Mouse (Mus musculus): ENCODE results near the gene Tgm7. TPM values are rescaled to one million over a fixed set of nuclear protein-coding genes. Genes with fewer than 3 reads are reported as not detected.

Gene Tgm7
- polyA plus RNA-seq, 1 experiment = 0.47 TPM

DNA sequence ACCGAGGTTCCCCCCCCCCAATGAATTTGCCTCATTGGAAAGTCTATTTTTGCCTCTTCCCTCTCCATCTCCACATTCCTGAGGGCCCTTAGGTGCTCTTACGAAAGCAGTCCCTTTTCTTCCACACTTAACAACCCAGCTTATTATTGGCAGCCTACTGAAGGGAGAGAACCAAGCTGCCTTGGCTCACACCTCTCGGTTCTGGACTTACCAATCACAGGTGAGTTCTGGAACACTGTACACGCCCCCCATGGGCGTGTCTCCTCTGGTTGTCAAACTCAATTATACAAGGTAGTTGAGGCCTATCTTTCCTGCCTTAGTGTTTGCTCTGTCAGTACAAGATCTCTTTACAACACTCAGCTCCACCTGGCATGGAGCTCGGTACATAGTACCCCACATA lies 37.7 kb downstream of the Tgm7 start:
- DNase-seq (ENCODE audit: low spot score) = no peak

DNA sequence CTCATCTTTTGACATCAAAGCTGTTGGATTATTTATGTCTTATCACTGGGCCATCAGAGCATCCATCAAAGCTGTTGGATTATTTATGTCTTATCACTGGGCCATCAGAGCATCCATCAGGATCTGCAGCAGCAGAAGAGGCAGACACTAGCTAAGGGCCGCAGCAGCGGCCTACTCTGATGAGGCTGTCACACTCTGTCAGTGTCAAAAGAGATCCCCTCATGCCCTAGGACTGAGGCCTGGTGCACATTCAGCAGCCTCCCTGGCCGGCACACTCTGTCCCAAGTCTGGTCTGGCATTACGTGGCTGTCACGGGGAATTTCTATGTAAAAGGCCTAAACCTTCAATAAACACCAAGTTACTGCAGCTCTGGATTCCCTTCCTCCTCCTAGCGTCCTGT lies 40.1 kb downstream of the Tgm7 start:
- no peak for DNase-seq (ENCODE audit: low spot score)

DNA sequence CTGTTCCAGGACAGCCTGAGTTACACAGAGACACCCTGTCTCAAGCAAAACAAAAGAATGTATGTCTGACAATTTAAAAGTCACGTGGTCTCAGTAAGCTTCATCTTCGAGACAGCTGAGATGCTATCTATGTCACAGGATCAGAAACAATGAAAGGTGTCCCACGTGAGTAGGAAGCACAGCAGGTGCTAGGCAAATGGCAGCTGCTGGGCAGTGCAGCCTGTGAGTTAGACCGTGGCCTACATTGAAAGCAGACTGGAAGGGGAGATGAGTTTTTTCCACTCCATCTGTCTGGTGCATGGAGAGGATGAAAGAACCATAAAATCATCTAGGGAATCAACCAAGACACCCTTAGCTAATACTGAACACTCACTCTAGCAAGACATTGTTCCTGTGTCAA lies 42.5 kb downstream of the Tgm7 start:
- DNase-seq (ENCODE audit: low spot score) = no peak

DNA sequence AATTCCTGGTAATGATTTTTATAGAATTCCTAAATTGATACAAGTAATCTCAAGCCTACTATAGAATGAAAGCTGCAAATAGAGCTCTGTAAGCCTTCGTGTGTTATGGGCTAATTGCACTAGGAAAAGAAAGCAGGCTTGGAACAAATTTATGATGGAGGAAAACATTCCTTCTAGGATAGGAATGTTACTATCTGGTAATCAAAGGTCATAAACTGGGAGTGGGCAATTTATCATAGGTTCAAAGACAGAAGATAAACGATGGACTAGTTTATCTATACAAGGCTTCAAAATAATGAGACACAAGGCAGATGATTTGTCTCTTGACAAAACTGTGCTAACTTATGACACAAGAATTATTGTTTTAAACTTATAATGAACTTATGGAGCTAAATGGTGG lies 48.3 kb downstream of the Tgm7 start:
- no peak for DNase-seq (ENCODE audit: low spot score)

DNA sequence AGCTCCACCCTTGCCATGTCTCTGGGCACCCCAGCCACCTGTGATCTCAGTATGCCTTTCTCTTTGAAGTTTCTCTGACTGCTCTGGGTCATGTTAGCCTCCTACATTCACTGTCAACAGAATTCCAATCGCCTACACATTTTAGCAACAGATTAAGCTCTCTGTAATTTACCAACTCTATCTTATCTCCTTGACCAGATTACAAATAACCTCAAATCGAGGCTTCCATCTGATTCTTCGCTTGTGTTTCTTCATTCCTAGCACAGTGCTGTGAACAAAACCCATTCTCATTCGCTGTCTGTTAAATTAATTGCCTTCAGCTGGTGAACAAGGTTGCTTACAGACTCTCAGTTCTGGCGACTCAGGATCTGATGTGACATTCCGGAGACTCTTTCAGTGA lies 51.6 kb downstream of the Tgm7 start:
- no peak for DNase-seq (ENCODE audit: low spot score)

DNA sequence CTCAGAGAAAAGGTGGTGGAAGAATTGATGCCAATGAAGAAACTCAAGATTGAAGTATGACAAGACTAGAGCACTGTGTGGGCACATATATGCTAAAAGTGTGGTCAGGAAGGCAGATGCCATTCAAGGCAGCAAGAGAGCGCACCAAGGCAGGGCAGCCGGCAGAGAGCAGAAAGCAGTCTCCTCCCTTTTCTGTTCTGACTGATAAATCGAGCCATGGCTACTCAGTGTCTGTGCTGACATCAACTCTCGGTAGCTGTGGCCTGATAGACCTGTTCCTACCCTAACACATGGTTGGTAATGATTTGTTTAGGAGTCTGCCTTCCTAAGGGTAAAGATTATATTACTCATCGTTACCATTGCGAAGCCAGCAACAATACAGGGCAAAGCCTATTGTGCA lies 53.7 kb downstream of the Tgm7 start:
- no peak for DNase-seq (ENCODE audit: low spot score)

DNA sequence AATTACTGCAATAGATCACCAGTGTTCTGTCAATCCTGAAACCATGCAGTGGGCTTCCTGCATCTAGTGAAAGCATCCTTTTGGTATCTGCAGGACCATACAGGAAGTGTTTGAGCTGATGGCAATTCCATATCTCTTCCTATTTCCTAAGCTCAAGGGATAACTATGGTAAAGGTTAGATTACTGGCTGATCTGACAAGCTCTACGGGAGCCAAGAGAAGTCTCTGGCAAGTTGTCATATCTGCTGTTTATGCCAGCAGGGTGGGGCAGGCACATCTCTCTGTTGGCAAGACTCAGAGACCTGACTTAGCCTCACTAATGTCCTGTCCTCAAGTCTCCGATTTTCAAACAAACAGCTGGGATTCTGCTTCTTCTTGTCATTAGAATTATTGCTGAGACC lies 55.5 kb downstream of the Tgm7 start:
- DNase-seq (ENCODE audit: low spot score) = no peak

DNA sequence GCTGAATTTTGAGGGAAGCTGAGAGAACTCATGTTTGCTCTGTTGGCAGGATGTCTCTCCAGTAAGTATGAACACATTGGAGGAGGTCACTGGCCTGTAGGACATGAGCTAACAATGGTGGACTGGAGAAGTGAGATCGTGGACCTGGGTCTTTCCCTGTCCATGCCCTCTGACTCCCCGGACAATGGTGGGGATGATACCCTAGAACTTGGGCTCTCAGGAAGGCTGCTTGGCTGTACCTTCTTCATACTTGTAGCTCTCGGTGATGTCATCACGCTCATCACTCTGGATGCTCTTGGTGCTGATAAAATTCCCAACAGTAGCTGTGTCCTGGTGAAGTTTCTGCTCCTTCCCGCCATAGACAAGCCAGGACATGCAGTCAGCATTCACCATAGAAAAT lies 57.4 kb downstream of the Tgm7 start:
- DNase-seq (ENCODE audit: low spot score) = no peak

DNA sequence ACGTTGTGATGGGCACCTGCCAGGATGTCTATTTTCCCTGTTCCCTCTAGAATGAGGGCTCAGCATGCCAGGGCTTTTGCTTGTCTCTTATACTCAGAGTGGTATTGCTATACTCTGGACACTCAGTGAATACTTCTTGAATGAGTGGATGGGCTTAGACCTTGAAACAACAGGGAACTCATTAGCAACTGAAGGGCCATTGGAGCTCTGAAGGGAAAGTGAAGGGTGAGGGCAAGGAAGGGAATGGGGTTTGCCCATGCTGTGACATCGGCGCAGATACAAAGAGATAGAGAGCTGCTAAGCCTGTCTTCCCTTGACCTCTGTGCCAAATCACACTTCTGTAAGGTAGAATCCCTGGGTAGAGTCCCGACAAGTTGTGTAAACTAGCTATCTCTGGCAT lies 63.9 kb downstream of the Tgm7 start:
- no peak for DNase-seq (ENCODE audit: low spot score)

Other genes starting within 250 kb of the Tgm7 start
- gene Ubr1, start 139.1 kb downstream of the Tgm7 start, polyA plus RNA-seq (2012; rRNA removed) = 12.7 and 15.8 TPM in 2 replicates
- 9.1 and 12.1 TPM in 2 replicates for gene Tmem62, start 132.8 kb downstream of the Tgm7 start, polyA plus RNA-seq (2012; rRNA removed)
- gene Ccndbp1, start 101.4 kb downstream of the Tgm7 start, polyA plus RNA-seq (2012; rRNA removed) = 61.7 and 71.0 TPM in 2 replicates
- gene Epb42, start 72.7 kb downstream of the Tgm7 start, polyA plus RNA-seq (2012; rRNA removed) = 0.22 and 0.38 TPM in 2 replicates
- 2.1 and 3.3 TPM in 2 replicates for gene Tgm5, start 24.0 kb downstream of the Tgm7 start, polyA plus RNA-seq (2012; rRNA removed)
- gene Adal, start 30.6 kb upstream of the Tgm7 start, polyA plus RNA-seq (2012; rRNA removed) = 10.2 and 12.4 TPM in 2 replicates
- 7.9 and 8.9 TPM in 2 replicates for gene Lcmt2, start 30.9 kb upstream of the Tgm7 start, polyA plus RNA-seq (2012; rRNA removed)
- gene Tubgcp4, start 60.9 kb upstream of the Tgm7 start, polyA plus RNA-seq (2012; rRNA removed) = 25.1 and 34.3 TPM in 2 replicates
- gene Zscan29, start 61.3 kb upstream of the Tgm7 start, polyA plus RNA-seq (2012; rRNA removed) = 6.6 and 9.4 TPM in 2 replicates
- 41.6 and 41.7 TPM in 2 replicates for gene Trp53bp1, start 161.6 kb upstream of the Tgm7 start, polyA plus RNA-seq (2012; rRNA removed)
- gene Map1a, start 179.8 kb upstream of the Tgm7 start, polyA plus RNA-seq (2012; rRNA removed) = 7.5 and 15.9 TPM in 2 replicates
- 25.3 and 27.1 TPM in 2 replicates for gene Ppip5k1, start 245.6 kb upstream of the Tgm7 start, polyA plus RNA-seq (2012; rRNA removed)
- 64.1 and 65.3 TPM in 2 replicates for gene Ckmt1, start 247.9 kb upstream of the Tgm7 start, polyA plus RNA-seq (2012; rRNA removed)